Mouse (Mus musculus) hindbrain, embryonic 10.5 days (tissue): ENCODE measurements around the gene 4930524B15Rik. TPM values are rescaled to one million over a fixed set of nuclear protein-coding genes. Genes with fewer than 3 reads are reported as not detected.
"Not testable (repeated sequence)": the region's sequence is repeated elsewhere in the genome, so short reads cannot be mapped to it uniquely, and the experiment has no call there.

Experiments used
- DNase-seq: peaks from one replicate; pipeline ENCODE4 v3.0.0-alpha.2; 2017; ENCODE audit warnings: low spot score
- H3K27ac ChIP-seq: fragments of 300-500 bp; sonication (generic); 2 replicates; pipeline ENCODE4 v1.5.1; 2016; ENCODE audit warnings: mild to moderate bottlenecking, moderate library complexity
- H3K27me3 ChIP-seq: fragments of 300-500 bp; sonication (generic); 2 replicates; pipeline ENCODE4 v1.6.1; 2016; ENCODE audit warnings: mild to moderate bottlenecking; ENCODE audit not compliant: poor library complexity, insufficient read depth, severe bottlenecking
- H3K36me3 ChIP-seq: fragments of 300-500 bp; sonication (generic); 2 replicates; pipeline ENCODE4 v1.6.1; 2016; ENCODE audit warnings: mild to moderate bottlenecking, moderate library complexity
- H3K4me1 ChIP-seq: fragments of 300-500 bp; sonication (generic); replicated peaks from 2 replicates; pipeline ENCODE4 v1.6.1; 2016; ENCODE audit warnings: mild to moderate bottlenecking
- H3K4me3 ChIP-seq: fragments of 300-500 bp; sonication (generic); 2 replicates; pipeline ENCODE4 v1.5.1; 2016; ENCODE audit warnings: mild to moderate bottlenecking, moderate library complexity
- H3K9me3 ChIP-seq: fragments of 300-500 bp; sonication (generic); 2 replicates; pipeline ENCODE4 v1.6.1; 2016; ENCODE audit warnings: mild to moderate bottlenecking, moderate library complexity
- WGBS: fragments of 180-500 bp; shearing (Covaris S2); methylation state at CpG from one replicate; pipeline ENCODE4 v1.1.7; 2016; 5-methylcytosine and 5-hydroxymethylcytosine counted together
- polyA plus RNA-seq: library from polyadenylated mRNA; unstranded; fragments of >200 nt; fragmentation: Nextera tagmentation; extraction: Ambion mirVana; gene quantifications from 2 replicates; pipeline ENCODE4 v1.2.1, GENCODE M21; 2016

Gene 4930524B15Rik
- polyA plus RNA-seq, 1 experiment from 2014 or later, result 0.20 TPM

GRCm38 (mm10) chr11:32001181-32001910 is 36.0 kb downstream of the 4930524B15Rik start:
- Histone ChIP-seq H3K27me3 (no peaks in the 10 kb centered on the region), H3K4me3 (peak overlapping the region; percentile 53), H3K9me3 (peaks cover 4% of the 10 kb centered on the region; the same call in 1 of the 2 replicates), H3K4me1 (peaks cover 44% of the 10 kb centered on the region), H3K36me3 (peaks cover 29% of the 10 kb centered on the region), H3K27ac (peak overlapping the region; percentile 87)
- peak; percentile 41 for DNase-seq
- 3% methylated on average over 11 of the region's 11 CpGs for WGBS

- Histone ChIP-seq H3K27ac (peak overlapping the region; percentile 87), H3K4me1 (peaks cover 44% of the 10 kb centered on the region), H3K27me3 (no peaks in the 10 kb centered on the region), H3K36me3 (peaks cover 42% of the 10 kb centered on the region), H3K4me3 (peak overlapping the region; percentile 53), H3K9me3 (peaks cover 16% of the 10 kb centered on the region)
- WGBS, result 6% methylated on average over 5 of the region's 5 CpGs
- DNase-seq, result peak; percentile 66
These were observed 37.3 kb downstream of the 4930524B15Rik start for GRCm38 (mm10) chr11:32002670-32003072.

GRCm38 (mm10) chr11:32008049-32008448 is 42.7 kb downstream of the 4930524B15Rik start:
- 91% methylated on average over 3 of the region's 3 CpGs for WGBS
- H3K27me3 ChIP-seq, H3K4me3 ChIP-seq, DNase-seq, H3K27ac ChIP-seq: not testable (repeated sequence)
- Histone ChIP-seq H3K36me3 (peaks cover 49% of the 10 kb centered on the region), H3K4me1 (peaks cover 48% of the 10 kb centered on the region), H3K9me3 (peaks cover 16% of the 10 kb centered on the region)

GRCm38 (mm10) chr11:32008852-32009251 is 43.5 kb downstream of the 4930524B15Rik start:
- Histone ChIP-seq H3K27ac (no peak overlapping the region), H3K4me1 (peaks cover 41% of the 10 kb centered on the region), H3K36me3 (peaks cover 50% of the 10 kb centered on the region), H3K9me3 (peaks cover 16% of the 10 kb centered on the region), H3K4me3 (no peak overlapping the region), H3K27me3 (no peaks in the 10 kb centered on the region)
- 76% methylated on average over 3 of the region's 3 CpGs for WGBS
- DNase-seq, result no peak

- WGBS, result 18% methylated on average over 13 of the region's 13 CpGs
These were observed 44.7 kb downstream of the 4930524B15Rik start for GRCm38 (mm10) chr11:32009961-32010662.

GRCm38 (mm10) chr11:32010663-32010970 is 45.2 kb downstream of the 4930524B15Rik start:
- H3K4me1 ChIP-seq, result peaks cover 41% of the 10 kb centered on the region
- peak overlapping the region; percentile 86 for H3K27ac ChIP-seq
- WGBS, result 57% methylated on average over 5 of the region's 5 CpGs
- H3K36me3 ChIP-seq, result peaks cover 36% of the 10 kb centered on the region
- H3K27me3 ChIP-seq, result no peaks in the 10 kb centered on the region
- no peak for DNase-seq
- no peak overlapping the region for H3K4me3 ChIP-seq
- H3K9me3 ChIP-seq, result peaks cover 16% of the 10 kb centered on the region

More at GRCm38 (mm10) chr11:32009961-32010662, 44.7 kb downstream of the 4930524B15Rik start:
- peaks cover 16% of the 10 kb centered on the region for H3K9me3 ChIP-seq
- H3K36me3 ChIP-seq, result peaks cover 41% of the 10 kb centered on the region
- H3K27ac ChIP-seq, result peak overlapping the region; percentile 86
- DNase-seq, result peak; percentile 75
- H3K4me1 ChIP-seq, result peaks cover 41% of the 10 kb centered on the region
- H3K4me3 ChIP-seq, result peak overlapping the region; percentile 24; the same call in 1 of the 2 replicates
- H3K27me3 ChIP-seq, result no peaks in the 10 kb centered on the region

- Histone ChIP-seq H3K27ac (peak overlapping the region; percentile 73), H3K4me3 (no peak overlapping the region), H3K27me3 (no peaks in the 10 kb centered on the region), H3K9me3 (peaks cover 5% of the 10 kb centered on the region), H3K4me1 (peaks cover 46% of the 10 kb centered on the region), H3K36me3 (peaks cover 21% of the 10 kb centered on the region)
- no peak for DNase-seq
- 77% methylated on average over 9 of the region's 9 CpGs for WGBS
These were observed 46.6 kb downstream of the 4930524B15Rik start for GRCm38 (mm10) chr11:32011867-32012603.

- Histone ChIP-seq H3K27ac (no peak overlapping the region), H3K36me3 (0 out of 2 replicates have a peak, but pooled peaks cover 15% of the 10 kb centered on the region), H3K4me1 (peaks cover 52% of the 10 kb centered on the region), H3K27me3 (no peaks in the 10 kb centered on the region), H3K9me3 (no peaks in the 10 kb centered on the region), H3K4me3 (no peak overlapping the region)
- WGBS, result 89% methylated on average over 4 of the region's 4 CpGs
- DNase-seq, result no peak
These were observed 47.6 kb downstream of the 4930524B15Rik start for GRCm38 (mm10) chr11:32013014-32013427.

GRCm38 (mm10) chr11:32013561-32013960 is 48.2 kb downstream of the 4930524B15Rik start:
- 0 out of 2 replicates have a peak, but pooled peaks cover 20% of the 10 kb centered on the region for H3K36me3 ChIP-seq
- no peak overlapping the region for H3K4me3 ChIP-seq
- WGBS, result 85% methylated on average over 1 of the region's 1 CpGs
- peaks cover 57% of the 10 kb centered on the region for H3K4me1 ChIP-seq
- no peak for DNase-seq
- H3K27me3 ChIP-seq, result no peaks in the 10 kb centered on the region
- H3K9me3 ChIP-seq, result no peaks in the 10 kb centered on the region
- H3K27ac ChIP-seq, result no peak overlapping the region

GRCm38 (mm10) chr11:32018201-32018600 is 52.8 kb downstream of the 4930524B15Rik start:
- 71% methylated on average over 4 of the region's 4 CpGs for WGBS
- peaks cover 40% of the 10 kb centered on the region for H3K4me1 ChIP-seq
- no peak overlapping the region for H3K27ac ChIP-seq
- no peaks in the 10 kb centered on the region for H3K9me3 ChIP-seq
- no peak overlapping the region for H3K4me3 ChIP-seq
- H3K27me3 ChIP-seq, result no peaks in the 10 kb centered on the region
- H3K36me3 ChIP-seq, result peaks cover 29% of the 10 kb centered on the region; the same call in 1 of the 2 replicates
- no peak for DNase-seq

GRCm38 (mm10) chr11:32020031-32020965 is 54.9 kb downstream of the 4930524B15Rik start:
- Histone ChIP-seq H3K27me3 (no peaks in the 10 kb centered on the region), H3K4me1 (peaks cover 40% of the 10 kb centered on the region), H3K4me3 (no peak overlapping the region), H3K27ac (peak overlapping the region; percentile 62), H3K36me3 (peaks cover 22% of the 10 kb centered on the region; the same call in 1 of the 2 replicates), H3K9me3 (no peaks in the 10 kb centered on the region)
- WGBS, result 39% methylated on average over 8 of the region's 8 CpGs
- no peak for DNase-seq

GRCm38 (mm10) chr11:32026634-32027033 is 61.2 kb downstream of the 4930524B15Rik start:
- DNase-seq, result no peak
- WGBS, result 65% methylated on average over 5 of the region's 5 CpGs
- peak overlapping the region; percentile 56 for H3K27ac ChIP-seq

More at GRCm38 (mm10) chr11:32026634-32027033, 61.2 kb downstream of the 4930524B15Rik start:
- Histone ChIP-seq H3K9me3 (no peaks in the 10 kb centered on the region), H3K36me3 (peaks cover 4% of the 10 kb centered on the region; the same call in 1 of the 2 replicates), H3K4me3 (no peak overlapping the region), H3K27me3 (no peaks in the 10 kb centered on the region), H3K4me1 (peaks cover 25% of the 10 kb centered on the region)
